Mouse (Mus musculus) small intestine, adult 2 months (tissue): ENCODE results near the gene Prrc2c. TPM values are rescaled to one million over a fixed set of nuclear protein-coding genes. Genes with fewer than 3 reads are reported as not detected.

ENCODE experiments used
- H3K27ac ChIP-seq: fragments of 200-500 bp; 2 replicates; pipeline ENCODE4 v1.5.1; 2012; ENCODE audit warnings: low read depth, low read length, control low read depth, inconsistent platforms; ENCODE audit not compliant: insufficient read depth
- H3K27me3 ChIP-seq: fragments of 200-500 bp; 2 replicates; pipeline ENCODE4 v1.6.1; 2012; ENCODE audit warnings: mild to moderate bottlenecking, moderate library complexity, low read length, inconsistent platforms; ENCODE audit not compliant: control insufficient read depth, insufficient read depth
- H3K36me3 ChIP-seq: fragments of 200-500 bp; 2 replicates; pipeline ENCODE4 v1.6.1; 2012; ENCODE audit warnings: mild to moderate bottlenecking, low read length, control low read depth, inconsistent platforms; ENCODE audit not compliant: control insufficient read depth, insufficient read depth
- H3K4me1 ChIP-seq: fragments of 200-500 bp; 2 replicates; pipeline ENCODE4 v1.6.1; 2012; ENCODE audit warnings: low read length, inconsistent platforms, mixed read lengths; ENCODE audit not compliant: control insufficient read depth, insufficient read depth, insufficient read length
- H3K4me3 ChIP-seq: fragments of 200-500 bp; 2 replicates; pipeline ENCODE4 v1.5.1; 2012; ENCODE audit warnings: low read depth, mild to moderate bottlenecking, control low read depth, inconsistent platforms, low read length, moderate library complexity
- CTCF ChIP-seq: fragments of 200-500 bp; IDR thresholded peaks from 2 replicates; pipeline ENCODE4 v1.5.1; 2012; ENCODE audit warnings: low read depth, mild to moderate bottlenecking, control low read depth, inconsistent platforms, low read length, moderate library complexity, mixed read lengths; ENCODE audit not compliant: insufficient replicate concordance, insufficient read length; ENCODE audit errors: extremely low read depth
- POLR2A ChIP-seq: fragments of 200-500 bp; IDR thresholded peaks from 2 replicates; pipeline ENCODE4 v1.6.1; 2012; ENCODE audit warnings: low read depth, mild to moderate bottlenecking, control low read depth, inconsistent platforms, low read length, moderate library complexity
- WGBS: fragments of 180-500 bp; shearing (Covaris S2); methylation state at CpG from one replicate; pipeline ENCODE4 v1.1.7; 2018; 5-methylcytosine and 5-hydroxymethylcytosine counted together
- polyA plus RNA-seq: library from polyadenylated mRNA; depleted of rRNA; stranded (reverse); fragments of >200 nt; gene quantifications from 2 replicates; pipeline ENCODE4 v1.2.3, GENCODE M21; 2012

The Prrc2c gene
- polyA plus RNA-seq, 1 experiment, result 31.1 TPM

- WGBS, result 61% methylated on average over 1 of the region's 1 CpGs
- no peaks in the 10 kb centered on the region for H3K27me3 ChIP-seq
- no peak overlapping the region for H3K27ac ChIP-seq
- no peak for TF ChIP-seq POLR2A
- peaks cover 6% of the 10 kb centered on the region; the same call in 1 of the 2 replicates for H3K36me3 ChIP-seq
- no peak overlapping the region for H3K4me3 ChIP-seq
- H3K4me1 ChIP-seq, result peaks cover 5% of the 10 kb centered on the region; the same call in 1 of the 2 replicates
These were observed 6.1 kb downstream of the Prrc2c start for GRCm38 (mm10) chr1:162734283-162734682.

GRCm38 (mm10) chr1:162732041-162732440 lies 8.3 kb downstream of the Prrc2c start:
- H3K27ac ChIP-seq, result no peak overlapping the region
- H3K4me1 ChIP-seq, result peaks cover 2% of the 10 kb centered on the region; the same call in 1 of the 2 replicates
- no peaks in the 10 kb centered on the region for H3K27me3 ChIP-seq
- no peak overlapping the region for H3K4me3 ChIP-seq
- 67% methylated on average over 4 of the region's 4 CpGs for WGBS
- 0 out of 2 replicates have a peak, but pooled peaks cover 4% of the 10 kb centered on the region for H3K36me3 ChIP-seq
- TF ChIP-seq POLR2A (no peak), CTCF (no peak)

GRCm38 (mm10) chr1:162729436-162729835 lies 10.9 kb downstream of the Prrc2c start:
- peaks cover 2% of the 10 kb centered on the region; the same call in 1 of the 2 replicates for H3K4me1 ChIP-seq
- peaks cover 5% of the 10 kb centered on the region; the same call in 1 of the 2 replicates for H3K36me3 ChIP-seq
- TF ChIP-seq POLR2A (no peak), CTCF (no peak)
- no peaks in the 10 kb centered on the region; the same call in 1 of the 2 replicates for H3K27me3 ChIP-seq
- no peak overlapping the region for H3K4me3 ChIP-seq
- no peak overlapping the region for H3K27ac ChIP-seq
- WGBS, result 79% methylated on average over 2 of the region's 2 CpGs

GRCm38 (mm10) chr1:162727981-162728380 lies 12.4 kb downstream of the Prrc2c start:
- WGBS, result 77% methylated on average over 6 of the region's 6 CpGs

GRCm38 (mm10) chr1:162723610-162724009 lies 16.7 kb downstream of the Prrc2c start:
- peaks cover 2% of the 10 kb centered on the region; the same call in 1 of the 2 replicates for H3K4me1 ChIP-seq
- TF ChIP-seq CTCF (no peak), POLR2A (no peak)
- H3K36me3 ChIP-seq, result peaks cover 26% of the 10 kb centered on the region
- no peak overlapping the region for H3K27ac ChIP-seq
- H3K4me3 ChIP-seq, result no peak overlapping the region
- H3K27me3 ChIP-seq, result no peaks in the 10 kb centered on the region; the same call in 1 of the 2 replicates

More at GRCm38 (mm10) chr1:162727981-162728380, 12.4 kb downstream of the Prrc2c start:
- Histone ChIP-seq H3K4me1 (peaks cover 2% of the 10 kb centered on the region; the same call in 1 of the 2 replicates), H3K27me3 (no peaks in the 10 kb centered on the region; the same call in 1 of the 2 replicates), H3K27ac (no peak overlapping the region), H3K36me3 (peaks cover 10% of the 10 kb centered on the region), H3K4me3 (no peak overlapping the region)
- no peak for TF ChIP-seq CTCF
- TF ChIP-seq POLR2A, result no peak

GRCm38 (mm10) chr1:162720645-162721044 lies 19.7 kb downstream of the Prrc2c start:
- no peaks in the 10 kb centered on the region for H3K4me1 ChIP-seq
- H3K27me3 ChIP-seq, result no peaks in the 10 kb centered on the region
- H3K36me3 ChIP-seq, result peaks cover 43% of the 10 kb centered on the region
- H3K27ac ChIP-seq, result no peak overlapping the region
- TF ChIP-seq POLR2A, result no peak
- TF ChIP-seq CTCF, result no peak
- WGBS, result 81% methylated on average over 2 of the region's 2 CpGs
- no peak overlapping the region for H3K4me3 ChIP-seq

GRCm38 (mm10) chr1:162700389-162701066 lies 39.8 kb downstream of the Prrc2c start:
- Histone ChIP-seq H3K4me1 (peaks cover 3% of the 10 kb centered on the region; the same call in 1 of the 2 replicates), H3K27me3 (no peaks in the 10 kb centered on the region), H3K27ac (peak overlapping the region; percentile 54; the same call in 1 of the 2 replicates), H3K4me3 (no peak overlapping the region), H3K36me3 (peaks cover 55% of the 10 kb centered on the region)
- TF ChIP-seq POLR2A, result no peak
- no peak for TF ChIP-seq CTCF
- 46% methylated on average over 8 of the region's 8 CpGs for WGBS

GRCm38 (mm10) chr1:162697866-162698265 lies 42.5 kb downstream of the Prrc2c start:
- no peak for TF ChIP-seq CTCF
- no peak for TF ChIP-seq POLR2A
- peaks cover 3% of the 10 kb centered on the region; the same call in 1 of the 2 replicates for H3K4me1 ChIP-seq
- WGBS, result 95% methylated on average over 6 of the region's 6 CpGs
- H3K36me3 ChIP-seq, result peaks cover 49% of the 10 kb centered on the region
- no peak overlapping the region for H3K27ac ChIP-seq
- H3K4me3 ChIP-seq, result no peak overlapping the region
- no peaks in the 10 kb centered on the region for H3K27me3 ChIP-seq
